Mouse (Mus musculus): Measurements from ENCODE around the gene Usp40. TPM values are rescaled to one million over a fixed set of nuclear protein-coding genes. Genes with fewer than 3 reads are reported as not detected.

Gene Usp40
- total RNA-seq, 1 experiment, result 10.4 TPM

DNA sequence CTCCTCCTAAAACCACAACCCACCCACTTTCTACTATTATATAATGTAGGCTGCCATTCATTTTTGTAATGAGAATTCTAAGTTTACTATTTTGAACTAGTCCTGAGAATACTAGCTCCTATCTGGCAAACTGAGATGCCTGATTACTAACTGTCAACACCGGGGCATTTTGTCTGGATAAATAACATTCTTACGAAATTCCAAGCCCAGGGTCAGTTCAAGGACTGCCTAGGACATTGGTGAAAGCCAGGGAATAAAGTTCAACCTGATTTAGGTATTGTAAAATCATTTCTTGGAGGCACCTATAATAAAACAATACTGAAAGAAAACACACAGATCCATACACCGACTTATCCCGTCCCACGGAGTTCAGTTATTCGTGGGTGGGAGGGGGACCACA is 7.0 kb upstream of the Usp40 start:
- no peak for DNase-seq (ENCODE audit: low read depth, low spot score)
- Histone ChIP-seq H3K27ac (ENCODE audit: insufficient read depth, low read depth, low read length, poor library complexity, severe bottlenecking) (no peak overlapping the region), H3K4me1 (ENCODE audit: control insufficient read depth in 2 of 2, insufficient read depth in 2 of 2, low read length in 2 of 2, poor library complexity in 1 of 2) (no peaks in the 10 kb centered on the region), H3K9me3 (ENCODE audit: control insufficient read depth, insufficient read depth, low read depth, low read length) (no peaks in the 10 kb centered on the region), H3K36me3 (ENCODE audit: control insufficient read depth, insufficient read depth, low read length, poor library complexity, severe bottlenecking) (no peaks in the 10 kb centered on the region), H3K9ac (ENCODE audit: insufficient read depth, low read depth, low read length, poor library complexity, severe bottlenecking) (no peak overlapping the region), H3K4me3 (ENCODE audit: insufficient read depth in 1 of 2, low read depth in 1 of 2, low read length in 2 of 2, poor library complexity in 1 of 2, severe bottlenecking in 1 of 2) (no peak overlapping the region)
- TF ChIP-seq MAFK (IDR thresholded peaks at IDR 0.05; ENCODE audit: insufficient read depth, low read depth, low read length) (no peak), CHD2 (IDR thresholded peaks at IDR 0.05; ENCODE audit: low read depth, low read length) (no peak), HCFC1 (IDR thresholded peaks at IDR 0.05; ENCODE audit: borderline replicate concordance, insufficient read depth, low read length) (no peak), ZNF384 (IDR thresholded peaks at IDR 0.05; ENCODE audit: low read depth, low read length) (no peak), ZC3H11A (IDR thresholded peaks at IDR 0.05; ENCODE audit: borderline replicate concordance, low read depth, low read length) (no peak)
- in situ Hi-C loops (cut with MboI; ENCODE audit: low sequenced_read_pairs in 2 of 2, unreplicated experiment in 2 of 2), result no loop called here

DNA sequence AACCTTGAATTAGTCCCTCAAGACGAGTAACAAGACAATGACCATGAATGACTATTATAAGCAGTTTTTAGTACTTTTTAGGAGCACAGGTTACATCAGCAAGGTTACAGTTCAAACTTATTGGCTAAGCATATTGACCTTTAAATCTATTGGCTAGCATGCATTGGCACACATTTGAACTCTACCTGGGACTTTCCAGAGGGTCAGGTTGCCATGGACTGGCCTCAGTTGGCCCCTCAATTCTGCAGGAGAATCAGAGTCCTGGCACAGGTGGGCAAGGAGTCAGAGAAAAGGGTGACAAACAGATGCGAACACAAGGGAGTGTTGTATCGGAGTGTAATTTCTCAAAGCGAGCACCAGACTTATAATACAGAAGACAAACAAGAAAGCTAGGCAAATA is 6.3 kb upstream of the Usp40 start:
- in situ Hi-C loops (cut with MboI; ENCODE audit: low sequenced_read_pairs in 2 of 2, unreplicated experiment in 2 of 2), result no loop called here
- TF ChIP-seq MAFK (IDR thresholded peaks at IDR 0.05; ENCODE audit: insufficient read depth, low read depth, low read length) (no peak), CHD2 (IDR thresholded peaks at IDR 0.05; ENCODE audit: low read depth, low read length) (no peak), ZNF384 (IDR thresholded peaks at IDR 0.05; ENCODE audit: low read depth, low read length) (no peak), HCFC1 (IDR thresholded peaks at IDR 0.05; ENCODE audit: borderline replicate concordance, insufficient read depth, low read length) (no peak), ZC3H11A (IDR thresholded peaks at IDR 0.05; ENCODE audit: borderline replicate concordance, low read depth, low read length) (no peak)

GRCm38 (mm10) chr1:88014194-88014593 is 5.8 kb upstream of the Usp40 start:
- Histone ChIP-seq H3K9me3 (ENCODE audit: control insufficient read depth, insufficient read depth, low read depth, low read length) (no peaks in the 10 kb centered on the region), H3K27ac (ENCODE audit: insufficient read depth, low read depth, low read length, poor library complexity, severe bottlenecking) (no peak overlapping the region), H3K36me3 (ENCODE audit: control insufficient read depth, insufficient read depth, low read length, poor library complexity, severe bottlenecking) (no peaks in the 10 kb centered on the region), H3K9ac (ENCODE audit: insufficient read depth, low read depth, low read length, poor library complexity, severe bottlenecking) (no peak overlapping the region), H3K4me3 (ENCODE audit: insufficient read depth in 1 of 2, low read depth in 1 of 2, low read length in 2 of 2, poor library complexity in 1 of 2, severe bottlenecking in 1 of 2) (no peak overlapping the region), H3K4me1 (ENCODE audit: control insufficient read depth in 2 of 2, insufficient read depth in 2 of 2, low read length in 2 of 2, poor library complexity in 1 of 2) (no peaks in the 10 kb centered on the region)
- no peak for DNase-seq (ENCODE audit: low read depth, low spot score)
- in situ Hi-C loops (cut with MboI; ENCODE audit: low sequenced_read_pairs in 2 of 2, unreplicated experiment in 2 of 2), result no loop called here
- TF ChIP-seq CHD2 (IDR thresholded peaks at IDR 0.05; ENCODE audit: low read depth, low read length), result no peak
- TF ChIP-seq MAFK (IDR thresholded peaks at IDR 0.05; ENCODE audit: insufficient read depth, low read depth, low read length), result no peak
- no peak for TF ChIP-seq ZNF384 (IDR thresholded peaks at IDR 0.05; ENCODE audit: low read depth, low read length)
- no peak for TF ChIP-seq HCFC1 (IDR thresholded peaks at IDR 0.05; ENCODE audit: borderline replicate concordance, insufficient read depth, low read length)
- TF ChIP-seq ZC3H11A (IDR thresholded peaks at IDR 0.05; ENCODE audit: borderline replicate concordance, low read depth, low read length), result no peak

More for the DNA sequence above, 6.3 kb upstream of the Usp40 start:
- no peaks in the 10 kb centered on the region for H3K9me3 ChIP-seq (ENCODE audit: control insufficient read depth, insufficient read depth, low read depth, low read length)
- DNase-seq (ENCODE audit: low read depth, low spot score), result no peak
- H3K36me3 ChIP-seq (ENCODE audit: control insufficient read depth, insufficient read depth, low read length, poor library complexity, severe bottlenecking), result no peaks in the 10 kb centered on the region
- no peak overlapping the region for H3K9ac ChIP-seq (ENCODE audit: insufficient read depth, low read depth, low read length, poor library complexity, severe bottlenecking)
- H3K27ac ChIP-seq (ENCODE audit: insufficient read depth, low read depth, low read length, poor library complexity, severe bottlenecking), result no peak overlapping the region
- H3K4me1 ChIP-seq (ENCODE audit: control insufficient read depth in 2 of 2, insufficient read depth in 2 of 2, low read length in 2 of 2, poor library complexity in 1 of 2), result no peaks in the 10 kb centered on the region
- no peak overlapping the region for H3K4me3 ChIP-seq (ENCODE audit: insufficient read depth in 1 of 2, low read depth in 1 of 2, low read length in 2 of 2, poor library complexity in 1 of 2, severe bottlenecking in 1 of 2)

DNA sequence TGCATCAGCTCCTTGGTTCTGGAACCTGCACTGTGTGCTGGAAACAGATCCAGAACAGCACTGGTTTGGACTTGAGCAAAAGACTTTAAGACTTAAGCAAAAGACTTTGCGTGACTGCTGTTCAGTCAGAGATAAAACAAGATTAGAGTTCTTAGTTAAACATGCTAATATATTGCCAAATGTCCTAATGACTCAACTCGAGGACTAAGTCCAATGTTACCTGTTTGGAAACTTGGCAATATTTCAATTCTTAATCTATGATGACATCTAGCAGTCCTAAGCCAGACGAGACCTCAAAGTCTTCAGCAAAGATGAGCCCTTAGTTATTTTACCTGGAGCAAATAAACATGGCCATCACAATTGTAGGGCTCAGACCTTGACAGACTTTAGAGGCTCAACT is 5.4 kb upstream of the Usp40 start:
- Histone ChIP-seq H3K9ac (ENCODE audit: insufficient read depth, low read depth, low read length, poor library complexity, severe bottlenecking) (no peak overlapping the region), H3K9me3 (ENCODE audit: control insufficient read depth, insufficient read depth, low read depth, low read length) (no peaks in the 10 kb centered on the region), H3K4me3 (ENCODE audit: insufficient read depth in 1 of 2, low read depth in 1 of 2, low read length in 2 of 2, poor library complexity in 1 of 2, severe bottlenecking in 1 of 2) (no peak overlapping the region), H3K36me3 (ENCODE audit: control insufficient read depth, insufficient read depth, low read length, poor library complexity, severe bottlenecking) (no peaks in the 10 kb centered on the region), H3K4me1 (ENCODE audit: control insufficient read depth in 2 of 2, insufficient read depth in 2 of 2, low read length in 2 of 2, poor library complexity in 1 of 2) (no peaks in the 10 kb centered on the region), H3K27ac (ENCODE audit: insufficient read depth, low read depth, low read length, poor library complexity, severe bottlenecking) (no peak overlapping the region)
- TF ChIP-seq HCFC1 (IDR thresholded peaks at IDR 0.05; ENCODE audit: borderline replicate concordance, insufficient read depth, low read length), result no peak
- TF ChIP-seq MAFK (IDR thresholded peaks at IDR 0.05; ENCODE audit: insufficient read depth, low read depth, low read length), result no peak
- no peak for TF ChIP-seq CHD2 (IDR thresholded peaks at IDR 0.05; ENCODE audit: low read depth, low read length)
- no peak for TF ChIP-seq ZNF384 (IDR thresholded peaks at IDR 0.05; ENCODE audit: low read depth, low read length)
- TF ChIP-seq ZC3H11A (IDR thresholded peaks at IDR 0.05; ENCODE audit: borderline replicate concordance, low read depth, low read length), result no peak
- DNase-seq (ENCODE audit: low read depth, low spot score), result no peak
- in situ Hi-C loops (cut with MboI; ENCODE audit: low sequenced_read_pairs in 2 of 2, unreplicated experiment in 2 of 2), result no loop called here

DNA sequence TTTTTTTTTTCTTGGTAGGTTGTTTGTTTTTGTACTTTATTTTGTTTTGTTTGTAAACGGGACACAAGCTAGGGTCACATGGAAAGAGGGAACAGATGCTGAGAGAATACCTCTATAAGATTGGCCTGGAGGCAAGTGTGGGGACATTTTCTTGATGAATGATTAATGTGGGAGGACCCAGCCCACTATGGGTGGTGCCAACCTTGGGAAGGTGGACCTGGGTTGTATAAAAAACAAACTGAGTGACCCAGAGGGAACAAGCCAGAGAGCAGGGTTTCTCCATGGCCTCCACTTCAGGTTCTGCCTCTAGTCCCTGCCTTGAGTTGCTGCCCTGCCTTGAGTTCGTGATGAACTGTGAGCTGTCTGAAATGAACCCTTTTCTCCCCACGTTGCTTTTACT is 1.2 kb upstream of the Usp40 start:
- Histone ChIP-seq H3K27ac (ENCODE audit: insufficient read depth, low read depth, low read length, poor library complexity, severe bottlenecking) (no peak overlapping the region), H3K9ac (ENCODE audit: insufficient read depth, low read depth, low read length, poor library complexity, severe bottlenecking) (no peak overlapping the region), H3K4me3 (ENCODE audit: insufficient read depth in 1 of 2, low read depth in 1 of 2, low read length in 2 of 2, poor library complexity in 1 of 2, severe bottlenecking in 1 of 2) (no peak overlapping the region), H3K36me3 (ENCODE audit: control insufficient read depth, insufficient read depth, low read length, poor library complexity, severe bottlenecking) (no peaks in the 10 kb centered on the region), H3K9me3 (ENCODE audit: control insufficient read depth, insufficient read depth, low read depth, low read length) (no peaks in the 10 kb centered on the region), H3K4me1 (ENCODE audit: control insufficient read depth in 2 of 2, insufficient read depth in 2 of 2, low read length in 2 of 2, poor library complexity in 1 of 2) (no peaks in the 10 kb centered on the region; a peak in 1 of 4 replicates)
- TF ChIP-seq MAFK (IDR thresholded peaks at IDR 0.05; ENCODE audit: insufficient read depth, low read depth, low read length) (no peak), ZNF384 (IDR thresholded peaks at IDR 0.05; ENCODE audit: low read depth, low read length) (no peak), ZC3H11A (IDR thresholded peaks at IDR 0.05; ENCODE audit: borderline replicate concordance, low read depth, low read length) (no peak), CHD2 (IDR thresholded peaks at IDR 0.05; ENCODE audit: low read depth, low read length) (no peak), HCFC1 (IDR thresholded peaks at IDR 0.05; ENCODE audit: borderline replicate concordance, insufficient read depth, low read length) (no peak)
- no peak for DNase-seq (ENCODE audit: low read depth, low spot score)
- in situ Hi-C loops (cut with MboI; ENCODE audit: low sequenced_read_pairs in 2 of 2, unreplicated experiment in 2 of 2), result no loop called here
